Mouse (Mus musculus) heart, embryonic 16.5 days (tissue): ENCODE measurements at regions not wholly inside any gene's neighbourhood (a gene's known extent, or its start where the extent isn't known, plus 50 kb on each side); places are given as distances from the start of the nearest gene placed in this dataset.

ENCODE experiments used
- ATAC-seq: fragments of 200-750 bp; cut with Nextera tagmentation; replicated peaks from 2 replicates; pipeline ENCODE4 v1.8.0; 2017; ENCODE audit warnings: moderate number of reproducible peaks; ENCODE audit not compliant: insufficient read depth, low FRiP score; ENCODE audit errors: extremely low read depth
- H3K27ac ChIP-seq: fragments of 300-500 bp; sonication (generic); 2 replicates; pipeline ENCODE4 v1.5.1; 2014; ENCODE audit warnings: mild to moderate bottlenecking, low read length, control low read depth, moderate library complexity
- H3K27me3 ChIP-seq: fragments of 300-500 bp; sonication (generic); 2 replicates; pipeline ENCODE4 v1.6.1; 2014; ENCODE audit warnings: low read length, mixed read lengths; ENCODE audit not compliant: control insufficient read depth, insufficient read depth
- H3K36me3 ChIP-seq: fragments of 300-500 bp; sonication (generic); 2 replicates; pipeline ENCODE4 v1.6.1; 2014; ENCODE audit not compliant: control insufficient read depth, insufficient read depth
- H3K4me1 ChIP-seq: fragments of 300-500 bp; sonication (generic); 2 replicates; pipeline ENCODE4 v1.6.1; 2014; ENCODE audit warnings: low read length, mixed read lengths; ENCODE audit not compliant: control insufficient read depth, insufficient read depth
- H3K4me2 ChIP-seq: fragments of 300-500 bp; sonication (generic); 2 replicates; pipeline ENCODE4 v1.6.1; 2014; ENCODE audit warnings: low read depth, mild to moderate bottlenecking, control low read depth, low read length
- H3K4me3 ChIP-seq: fragments of 300-500 bp; sonication (generic); 2 replicates; pipeline ENCODE4 v1.5.1; 2014; ENCODE audit warnings: mild to moderate bottlenecking, control low read depth, low read length
- H3K9ac ChIP-seq: fragments of 300-500 bp; sonication (generic); 2 replicates; pipeline ENCODE4 v1.6.1; 2014; ENCODE audit warnings: low read length, control low read depth
- H3K9me3 ChIP-seq: fragments of 300-500 bp; sonication (generic); replicated peaks from 2 replicates; pipeline ENCODE4 v1.6.1; 2016; ENCODE audit warnings: low read length; ENCODE audit not compliant: control insufficient read depth
- WGBS: fragments of 180-500 bp; shearing (Covaris S2); extraction: QIAGEN DNeasy Blood & Tissue Kit; methylation state at CpG from one replicate; pipeline ENCODE4 v1.1.7; 2014; 5-methylcytosine and 5-hydroxymethylcytosine counted together

- Histone ChIP-seq H3K36me3 (no peaks in the 10 kb centered on the region), H3K27ac (no peak overlapping the region), H3K4me3 (no peak overlapping the region), H3K4me2 (no peak overlapping the region), H3K9ac (no peak overlapping the region), H3K9me3 (no peaks in the 10 kb centered on the region), H3K4me1 (no peaks in the 10 kb centered on the region), H3K27me3 (peaks cover 11% of the 10 kb centered on the region)
- WGBS = 89% methylated on average over 5 of the region's 5 CpGs
- ATAC-seq = no peak
These were observed 54.7 kb downstream of the Hes1 start for GRCm38 (mm10) chr16:30118876-30119275.

- Histone ChIP-seq H3K4me3 (peak overlapping the region; percentile 1), H3K36me3 (no peaks in the 10 kb centered on the region), H3K27ac (no peak overlapping the region), H3K4me2 (peak overlapping the region; percentile 44), H3K27me3 (peaks cover 11% of the 10 kb centered on the region), H3K4me1 (no peaks in the 10 kb centered on the region), H3K9me3 (no peaks in the 10 kb centered on the region), H3K9ac (no peak overlapping the region)
- WGBS = 23% methylated on average over 30 of the region's 30 CpGs
- ATAC-seq = no peak
These were observed 56.4 kb downstream of the Hes1 start for GRCm38 (mm10) chr16:30120330-30121265.

GRCm38 (mm10) chr16:30121596-30121995 is 57.4 kb downstream of the Hes1 start:
- no peaks in the 10 kb centered on the region for H3K9me3 ChIP-seq
- no peak overlapping the region for H3K9ac ChIP-seq
- 88% methylated on average over 6 of the region's 6 CpGs for WGBS
- no peak overlapping the region for H3K4me2 ChIP-seq
- H3K27ac ChIP-seq = no peak overlapping the region
- no peaks in the 10 kb centered on the region for H3K36me3 ChIP-seq
- ATAC-seq = no peak
- no peak overlapping the region for H3K4me3 ChIP-seq
- H3K27me3 ChIP-seq = peaks cover 11% of the 10 kb centered on the region
- H3K4me1 ChIP-seq = no peaks in the 10 kb centered on the region

DNA sequence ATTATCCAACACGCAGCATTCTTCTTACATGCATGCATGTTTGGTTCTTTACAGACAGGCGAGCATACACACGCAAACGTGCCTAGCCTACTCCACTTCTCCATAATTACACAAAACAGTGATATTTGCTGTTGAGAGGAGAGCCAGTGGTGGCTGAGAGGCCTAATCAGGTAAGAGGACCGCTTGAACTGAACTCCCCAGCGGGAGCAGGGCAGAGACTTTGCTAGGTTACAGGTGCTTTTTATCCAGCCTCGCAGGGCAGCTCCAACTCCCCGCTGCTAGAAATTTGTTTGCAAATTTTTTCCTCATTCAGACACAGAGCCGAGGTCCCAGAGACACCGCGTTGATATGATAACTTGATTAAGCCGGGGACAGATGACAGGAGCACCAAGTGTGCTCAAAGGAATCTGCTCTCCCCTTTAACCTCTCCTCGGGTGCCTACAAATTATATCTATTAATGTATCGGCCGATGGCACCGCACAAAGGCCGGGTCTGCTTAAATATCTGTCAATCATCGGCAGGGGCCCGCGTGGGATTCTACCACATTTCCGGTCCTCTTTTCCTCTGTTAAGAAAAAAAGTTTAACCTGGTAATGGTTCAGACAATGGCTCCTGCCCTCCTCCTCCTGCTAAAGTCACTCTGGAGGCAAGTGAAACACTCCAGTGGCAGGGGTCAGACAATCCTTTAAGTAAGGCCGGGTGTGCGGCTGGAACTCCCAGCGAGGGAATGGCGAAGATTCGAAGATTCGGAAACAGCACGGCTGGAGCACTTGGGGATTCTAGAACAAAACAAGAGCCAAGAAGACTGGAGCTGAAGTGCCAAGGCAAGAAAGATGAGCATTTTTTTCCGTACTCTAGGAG is 58.3 kb downstream of the Hes1 start:
- Histone ChIP-seq H3K9me3 (no peaks in the 10 kb centered on the region), H3K27ac (no peak overlapping the region), H3K36me3 (no peaks in the 10 kb centered on the region), H3K27me3 (peaks cover 11% of the 10 kb centered on the region), H3K9ac (no peak overlapping the region), H3K4me3 (no peak overlapping the region), H3K4me1 (no peaks in the 10 kb centered on the region), H3K4me2 (no peak overlapping the region)
- WGBS = 44% methylated on average over 29 of the region's 29 CpGs
- ATAC-seq = no peak

- 0 out of 2 replicates have a peak, but pooled peaks cover 2% of the 10 kb centered on the region for H3K27me3 ChIP-seq
- 90% methylated on average over 10 of the region's 10 CpGs for WGBS
- no peak overlapping the region for H3K4me3 ChIP-seq
- no peak overlapping the region for H3K9ac ChIP-seq
- H3K27ac ChIP-seq = no peak overlapping the region
- H3K9me3 ChIP-seq = no peaks in the 10 kb centered on the region
- no peak overlapping the region for H3K4me2 ChIP-seq
- no peak for ATAC-seq
- no peaks in the 10 kb centered on the region for H3K4me1 ChIP-seq
- H3K36me3 ChIP-seq = no peaks in the 10 kb centered on the region
These were observed 62.8 kb downstream of the Hes1 start for GRCm38 (mm10) chr16:30127015-30127414.

GRCm38 (mm10) chr16:30128787-30129186 is 64.6 kb downstream of the Hes1 start:
- Histone ChIP-seq H3K4me1 (no peaks in the 10 kb centered on the region), H3K9me3 (no peaks in the 10 kb centered on the region), H3K9ac (no peak overlapping the region), H3K27me3 (no peaks in the 10 kb centered on the region), H3K4me3 (no peak overlapping the region), H3K4me2 (no peak overlapping the region), H3K27ac (no peak overlapping the region), H3K36me3 (no peaks in the 10 kb centered on the region)
- WGBS = 68% methylated on average over 8 of the region's 8 CpGs
- no peak for ATAC-seq

DNA sequence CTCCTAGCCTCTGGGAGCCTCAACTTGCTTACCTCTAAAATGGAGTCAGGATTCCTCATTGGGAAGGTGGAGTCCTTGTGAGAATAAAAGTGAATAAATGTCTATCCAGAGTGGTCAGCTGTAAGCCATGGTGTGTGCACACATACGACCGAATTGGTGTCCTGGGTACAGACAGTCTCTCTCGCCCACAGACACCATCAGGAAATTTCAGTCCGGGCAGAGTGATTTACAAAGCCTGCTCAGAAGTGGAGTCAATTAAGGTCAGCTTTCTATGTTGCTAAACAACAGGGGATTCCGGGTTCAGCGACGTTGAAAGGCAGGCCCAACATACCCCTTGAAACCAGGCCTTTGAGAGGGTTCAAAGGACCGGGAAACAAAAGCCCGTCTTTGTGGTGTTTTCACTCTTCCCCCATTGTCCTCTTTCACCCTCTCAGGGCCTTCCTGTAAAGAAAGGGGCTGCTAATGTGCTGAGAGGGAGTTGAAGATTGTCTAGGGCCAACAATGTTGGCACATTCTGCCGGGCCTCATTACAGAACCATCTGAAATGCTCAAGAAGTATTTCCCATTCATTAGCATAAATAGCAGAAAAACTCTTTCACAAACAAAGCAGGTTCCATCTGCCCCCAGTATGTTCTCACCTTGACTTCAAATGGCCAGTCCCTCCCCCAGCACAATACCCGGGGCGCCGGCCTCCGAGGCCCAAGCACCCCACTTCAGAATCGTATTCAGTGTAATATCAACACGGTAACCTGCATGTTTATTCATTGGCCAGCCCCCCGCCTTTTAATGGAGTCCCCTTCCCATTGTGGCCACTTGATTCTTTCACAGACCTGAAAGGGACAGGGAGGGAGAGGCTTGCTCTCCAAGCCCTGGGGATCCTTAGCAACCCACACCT is 65.3 kb downstream of the Hes1 start:
- 65% methylated on average over 17 of the region's 17 CpGs for WGBS
- no peak overlapping the region for H3K4me2 ChIP-seq
- no peak overlapping the region for H3K9ac ChIP-seq
- no peaks in the 10 kb centered on the region for H3K4me1 ChIP-seq
- no peaks in the 10 kb centered on the region for H3K9me3 ChIP-seq
- H3K36me3 ChIP-seq = no peaks in the 10 kb centered on the region
- ATAC-seq = no peak
- no peak overlapping the region for H3K27ac ChIP-seq
- no peaks in the 10 kb centered on the region for H3K27me3 ChIP-seq
- no peak overlapping the region for H3K4me3 ChIP-seq

- no peak for ATAC-seq
- Histone ChIP-seq H3K4me1 (no peaks in the 10 kb centered on the region), H3K4me3 (no peak overlapping the region), H3K27me3 (no peaks in the 10 kb centered on the region), H3K27ac (no peak overlapping the region), H3K9ac (no peak overlapping the region), H3K4me2 (no peak overlapping the region), H3K9me3 (no peaks in the 10 kb centered on the region), H3K36me3 (no peaks in the 10 kb centered on the region)
- WGBS = 80% methylated on average over 4 of the region's 4 CpGs
These were observed 65.9 kb downstream of the Hes1 start for GRCm38 (mm10) chr16:30130113-30130471.
